Mouse (Mus musculus) forebrain, postnatal 0 days (tissue): ENCODE results near the gene Bdh1. TPM values are rescaled to one million over a fixed set of nuclear protein-coding genes. Genes with fewer than 3 reads are reported as not detected.

ENCODE experiments used
- ATAC-seq: fragments of 200-750 bp; cut with Nextera tagmentation; 2 replicates; pipeline ENCODE4 v1.8.0; 2017; ENCODE audit warnings: mild to moderate bottlenecking, moderate library complexity
- DNase-seq: peaks from one replicate; pipeline ENCODE4 v3.0.0-alpha.2; 2015
- H3K27ac ChIP-seq: fragments of 300-500 bp; sonication (generic); 2 replicates; pipeline ENCODE4 v1.5.1; 2014; ENCODE audit warnings: low read depth, mild to moderate bottlenecking, antibody characterized with exemption, low read length, moderate library complexity, mixed read lengths
- H3K27me3 ChIP-seq: fragments of 300-500 bp; sonication (generic); 2 replicates; pipeline ENCODE4 v1.6.1; 2014; ENCODE audit warnings: mild to moderate bottlenecking, low read length, mixed read lengths; ENCODE audit not compliant: insufficient read depth
- H3K36me3 ChIP-seq: fragments of 300-500 bp; sonication (generic); 2 replicates; pipeline ENCODE4 v1.6.1; 2014; ENCODE audit warnings: mild to moderate bottlenecking, moderate library complexity; ENCODE audit not compliant: insufficient read depth
- H3K4me1 ChIP-seq: fragments of 300-500 bp; sonication (generic); 2 replicates; pipeline ENCODE4 v1.6.1; 2014; ENCODE audit warnings: antibody characterized with exemption; ENCODE audit not compliant: insufficient read depth
- H3K4me2 ChIP-seq: fragments of 300-500 bp; sonication (generic); 2 replicates; pipeline ENCODE4 v1.6.1; 2014; ENCODE audit warnings: low read depth, mild to moderate bottlenecking, moderate library complexity
- H3K4me3 ChIP-seq: fragments of 300-500 bp; sonication (generic); 2 replicates; pipeline ENCODE4 v1.5.1; 2014; ENCODE audit warnings: low read depth, low read length, mixed read lengths
- H3K9ac ChIP-seq: fragments of 300-500 bp; sonication (generic); 2 replicates; pipeline ENCODE4 v1.6.1; 2014; ENCODE audit warnings: mild to moderate bottlenecking
- H3K9me3 ChIP-seq: fragments of 300-500 bp; sonication (generic); 2 replicates; pipeline ENCODE4 v1.6.1; 2016; ENCODE audit warnings: low read length
- CTCF ChIP-seq: sonication (generic); IDR thresholded peaks from 2 replicates; pipeline ENCODE4 v1.5.1; 2016; ENCODE audit warnings: antibody characterized with exemption, control low read depth, low read depth
- WGBS: fragments of 180-500 bp; shearing (Covaris S2); extraction: QIAGEN DNeasy Blood & Tissue Kit; methylation state at CpG from one replicate; pipeline ENCODE4 v1.1.7; 2014; 5-methylcytosine and 5-hydroxymethylcytosine counted together
- polyA plus RNA-seq: library from polyadenylated mRNA; unstranded; fragments of >200 nt; fragmentation: Nextera tagmentation; extraction: Ambion mirVana; gene quantifications from 2 replicates; pipeline ENCODE4 v1.2.1, GENCODE M21; 2015
- total RNA-seq: library from RNA; depleted of rRNA; stranded (reverse); fragments of >200 nt; gene quantifications from 2 replicates; pipeline ENCODE4 v1.2.3, GENCODE M21; 2014

Gene Bdh1
- total and polyA plus RNA-seq, 2 experiments from 2014 or later: 96.1 to 137 TPM

DNA sequence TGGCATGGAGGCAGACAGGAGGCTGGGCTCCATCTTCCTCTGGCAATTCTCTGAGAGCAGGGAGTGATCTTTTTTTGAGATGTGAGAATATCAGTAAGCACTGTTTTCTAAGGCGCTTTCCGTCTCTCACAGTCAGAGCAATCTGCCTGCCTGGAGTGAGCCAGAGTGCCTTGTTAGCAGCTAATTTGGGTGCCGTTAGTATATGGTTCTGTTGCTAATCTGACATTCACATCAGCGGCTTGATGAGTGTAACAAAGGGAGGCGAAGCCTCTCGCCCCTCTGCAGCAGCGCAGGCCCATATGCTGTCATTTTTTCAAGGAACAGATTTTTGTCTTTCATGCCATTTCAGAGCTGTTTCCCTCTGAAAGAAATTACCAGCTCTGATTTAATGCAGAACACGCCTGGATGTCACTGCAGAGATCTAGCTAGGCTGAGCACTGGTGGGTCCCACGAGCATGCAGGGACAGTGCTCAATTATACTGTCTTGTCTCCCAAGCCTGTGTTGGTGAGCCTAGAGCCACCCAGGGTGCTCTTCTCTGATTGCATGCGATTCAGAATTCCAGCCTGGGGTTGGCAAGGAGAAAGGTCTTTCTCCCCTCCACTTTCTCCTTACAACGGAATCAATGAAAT is 77.7 kb downstream of the Bdh1 start:
- Histone ChIP-seq H3K4me1 (peaks cover 25% of the 10 kb centered on the region), H3K27me3 (no peaks in the 10 kb centered on the region), H3K9me3 (no peaks in the 10 kb centered on the region), H3K9ac (no peak overlapping the region; the same call in none of the 2 replicates), H3K4me2 (no peak overlapping the region), H3K36me3 (no peaks in the 10 kb centered on the region), H3K27ac (peak overlapping the region; percentile 96), H3K4me3 (no peak overlapping the region)
- WGBS: 22% methylated on average over 11 of the region's 11 CpGs
- peak; percentile 94 for ATAC-seq
- no peak for TF ChIP-seq CTCF
- peak; percentile 90 for DNase-seq

DNA sequence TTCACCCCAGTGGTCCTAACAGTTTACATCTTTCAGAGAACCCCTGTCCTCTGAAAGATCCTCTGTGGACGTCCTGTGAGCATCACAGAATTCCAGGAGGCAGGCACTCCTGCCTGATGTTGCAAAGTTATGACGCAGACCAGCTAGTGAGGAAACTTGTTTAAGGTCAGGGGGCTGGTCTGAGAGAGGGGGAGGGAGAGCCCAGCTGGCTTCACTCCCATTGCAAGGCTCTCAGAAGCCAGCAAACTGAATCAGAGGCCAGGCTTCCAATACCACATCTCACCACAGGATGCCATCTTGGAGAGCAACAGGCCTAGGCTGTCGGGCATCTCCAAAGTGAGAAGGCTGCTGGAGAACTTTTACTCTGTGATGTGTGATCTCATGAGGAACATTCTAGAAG is 78.5 kb downstream of the Bdh1 start:
- WGBS: 69% methylated on average over 3 of the region's 3 CpGs
- TF ChIP-seq CTCF: no peak; the same call in 1 of the 2 replicates
- H3K27ac ChIP-seq: peak overlapping the region; percentile 96

DNA sequence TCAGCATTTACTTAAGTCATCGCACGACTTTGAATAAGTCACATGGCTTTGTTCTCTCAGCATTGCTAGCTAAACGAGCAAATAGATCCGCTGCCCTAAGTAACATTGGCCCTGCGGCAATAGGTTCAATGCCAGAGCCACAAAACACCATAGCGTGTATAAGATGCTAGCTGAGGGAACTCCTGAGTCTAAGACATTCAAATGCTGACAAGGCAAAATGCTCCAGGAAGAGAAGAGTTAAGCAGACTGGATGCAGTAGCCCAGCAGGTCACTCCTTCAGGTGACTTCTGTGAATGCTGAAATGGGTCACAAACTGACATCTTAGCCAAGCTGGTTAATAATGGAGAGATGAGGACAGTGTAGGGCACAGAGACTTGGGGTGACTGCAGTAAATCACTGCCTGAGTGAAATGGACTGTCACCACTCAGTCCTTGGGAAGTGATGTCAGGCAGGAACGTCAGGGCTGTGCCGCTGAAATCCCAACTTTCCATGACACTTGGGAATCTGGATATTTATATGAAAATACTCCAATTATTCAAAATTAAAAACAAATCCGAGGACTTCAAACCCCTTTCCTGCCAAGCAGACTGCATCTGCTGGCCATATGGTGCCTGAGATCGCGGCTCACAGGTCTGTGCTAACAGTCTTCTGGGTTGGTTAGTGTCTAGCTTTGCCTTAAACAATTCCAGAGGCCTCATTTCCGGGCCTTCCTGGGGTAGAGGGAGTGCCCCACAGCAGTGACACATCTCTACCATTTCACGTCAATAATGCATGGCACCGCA is 79.1 kb downstream of the Bdh1 start:
- H3K27me3 ChIP-seq: no peaks in the 10 kb centered on the region
- no peak overlapping the region for H3K9ac ChIP-seq
- no peaks in the 10 kb centered on the region for H3K9me3 ChIP-seq
- DNase-seq (peak; percentile 76), ATAC-seq (peak; percentile 38)
- no peak overlapping the region for H3K4me2 ChIP-seq
- H3K36me3 ChIP-seq: no peaks in the 10 kb centered on the region
- peaks cover 25% of the 10 kb centered on the region for H3K4me1 ChIP-seq
- 51% methylated on average over 14 of the region's 14 CpGs for WGBS
- no peak overlapping the region for H3K4me3 ChIP-seq
- peak overlapping the region; percentile 96 for H3K27ac ChIP-seq
- no peak for TF ChIP-seq CTCF

More for the DNA sequence above, 78.5 kb downstream of the Bdh1 start:
- Histone ChIP-seq H3K9me3 (no peaks in the 10 kb centered on the region), H3K27me3 (no peaks in the 10 kb centered on the region), H3K36me3 (no peaks in the 10 kb centered on the region), H3K4me3 (no peak overlapping the region), H3K4me1 (peaks cover 25% of the 10 kb centered on the region), H3K4me2 (no peak overlapping the region), H3K9ac (no peak overlapping the region; the same call in 1 of the 2 replicates)
- ATAC-seq (no peak), DNase-seq (no peak)

DNA sequence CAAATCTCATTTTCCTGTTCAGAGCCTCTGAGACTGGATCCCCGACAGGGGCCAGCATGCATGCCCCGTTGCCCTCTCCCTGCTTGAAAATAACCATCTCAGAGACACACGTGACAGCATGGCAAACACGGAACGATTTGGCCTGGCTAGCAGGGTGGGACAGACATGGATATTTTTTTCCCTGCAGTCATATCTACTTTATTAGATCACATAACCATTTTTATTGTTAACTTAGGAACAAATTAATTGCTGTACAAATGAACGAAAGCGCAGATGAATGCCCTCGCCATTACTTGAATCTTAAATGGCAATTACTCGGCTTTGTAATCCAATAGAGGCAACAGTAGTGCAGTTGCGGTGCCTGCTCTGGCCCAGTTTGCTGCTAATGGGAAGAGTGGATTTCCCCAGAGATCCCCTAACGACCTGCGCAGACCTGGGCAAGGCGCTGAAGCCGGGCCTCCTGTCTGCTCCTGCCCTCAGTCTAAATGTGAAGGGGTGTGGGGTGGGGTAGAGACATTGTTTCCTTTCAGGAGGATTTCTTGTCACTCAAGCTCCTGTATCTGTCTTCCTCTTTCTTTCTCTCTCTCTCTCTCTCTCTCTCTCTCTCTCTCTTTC is 79.8 kb downstream of the Bdh1 start:
- DNase-seq: no peak
- Histone ChIP-seq H3K27me3 (no peaks in the 10 kb centered on the region), H3K36me3 (no peaks in the 10 kb centered on the region), H3K4me1 (peaks cover 25% of the 10 kb centered on the region), H3K9me3 (no peaks in the 10 kb centered on the region), H3K27ac (peak overlapping the region; percentile 96), H3K4me2 (no peak overlapping the region), H3K9ac (no peak overlapping the region), H3K4me3 (no peak overlapping the region)
- TF ChIP-seq CTCF: no peak
- no peak for ATAC-seq
- WGBS: 21% methylated on average over 14 of the region's 14 CpGs

DNA sequence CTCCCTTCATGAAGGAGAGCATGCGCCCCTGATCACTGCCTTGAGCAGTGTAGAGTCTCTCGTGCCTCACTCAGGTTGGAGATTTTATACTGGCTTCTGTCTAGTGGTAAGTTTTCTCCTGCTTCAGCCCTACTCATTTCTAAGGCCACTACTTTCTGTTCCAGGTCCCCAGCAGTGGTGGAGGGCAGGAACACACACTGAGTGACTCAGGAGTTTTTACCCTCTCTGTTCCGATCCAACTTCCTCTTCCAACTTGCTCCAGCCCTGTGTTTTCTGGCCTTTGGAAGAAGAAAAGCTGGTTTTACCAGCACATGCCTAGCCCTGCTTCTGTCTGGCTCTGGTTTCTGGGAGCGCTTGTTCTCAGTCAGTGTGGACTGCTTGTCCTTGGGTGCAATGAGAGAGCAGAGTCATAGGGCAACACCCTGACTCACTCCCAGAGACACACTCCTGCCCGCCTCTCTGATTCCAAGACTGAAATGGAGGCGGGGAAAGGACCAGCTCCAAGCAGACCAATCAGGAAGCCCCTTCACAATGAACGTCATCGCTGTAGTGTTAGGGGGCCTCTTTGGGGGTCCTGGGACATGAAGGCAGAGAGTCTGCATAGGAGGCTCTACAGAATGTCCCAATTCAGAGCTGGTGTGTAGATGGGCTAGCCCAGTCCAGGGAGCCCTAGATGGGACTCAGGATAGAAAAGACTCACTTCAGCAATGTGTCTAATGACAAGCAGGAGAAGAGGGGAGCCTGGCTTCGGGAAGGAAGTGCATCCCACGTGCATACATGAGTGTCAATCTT is 84.8 kb downstream of the Bdh1 start:
- Histone ChIP-seq H3K36me3 (no peaks in the 10 kb centered on the region), H3K9ac (no peak overlapping the region), H3K4me3 (no peak overlapping the region), H3K9me3 (no peaks in the 10 kb centered on the region), H3K27me3 (no peaks in the 10 kb centered on the region), H3K4me1 (peaks cover 19% of the 10 kb centered on the region), H3K4me2 (no peak overlapping the region), H3K27ac (no peak overlapping the region)
- ATAC-seq: no peak
- 53% methylated on average over 10 of the region's 10 CpGs for WGBS
- DNase-seq: no peak
- no peak for TF ChIP-seq CTCF

DNA sequence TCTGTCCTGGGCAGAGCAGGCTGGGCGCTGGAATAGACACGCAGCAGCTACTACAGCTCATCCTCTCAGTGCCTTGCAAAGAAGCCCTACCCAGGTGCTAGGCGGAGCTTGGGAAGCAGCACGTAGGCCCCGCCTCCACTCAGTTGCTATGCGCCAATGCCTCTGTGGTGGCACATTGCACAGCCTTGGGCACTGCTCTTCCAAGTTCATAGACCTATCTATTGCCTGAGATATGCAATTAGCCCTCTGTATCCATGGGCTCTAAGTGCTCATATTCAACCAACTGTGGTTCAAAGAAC is 85.3 kb downstream of the Bdh1 start:
- H3K36me3 ChIP-seq: no peaks in the 10 kb centered on the region
- no peak overlapping the region for H3K9ac ChIP-seq
- H3K4me1 ChIP-seq: peaks cover 14% of the 10 kb centered on the region
- no peak for TF ChIP-seq CTCF
- H3K27me3 ChIP-seq: no peaks in the 10 kb centered on the region
- H3K4me2 ChIP-seq: no peak overlapping the region
- ATAC-seq (no peak), DNase-seq (no peak)
- H3K9me3 ChIP-seq: no peaks in the 10 kb centered on the region
- no peak overlapping the region for H3K4me3 ChIP-seq
- H3K27ac ChIP-seq: no peak overlapping the region
- 39% methylated on average over 6 of the region's 6 CpGs for WGBS
